Mouse (Mus musculus) hindbrain, postnatal 0 days (tissue): ENCODE data around the gene Gm10320. TPM values are rescaled to one million over a fixed set of nuclear protein-coding genes. Genes with fewer than 3 reads are reported as not detected.
A peak's percentile ranks its signal among the peaks of the same experiment; 100 is the strongest.

Experiments used
- ATAC-seq: fragments of 200-750 bp; cut with Nextera tagmentation; 2 replicates; pipeline ENCODE4 v1.8.0; 2017; ENCODE audit warnings: mild to moderate bottlenecking, moderate TSS enrichment, moderate library complexity
- DNase-seq: peaks from one replicate; pipeline ENCODE4 v3.0.0-alpha.2; 2015; ENCODE audit warnings: low spot score
- H3K27ac ChIP-seq: fragments of 300-500 bp; sonication (generic); 2 replicates; pipeline ENCODE4 v1.5.1; 2014; ENCODE audit warnings: mild to moderate bottlenecking
- H3K27me3 ChIP-seq: fragments of 300-500 bp; sonication (generic); 2 replicates; pipeline ENCODE4 v1.6.1; 2014; ENCODE audit warnings: low read length, mixed read lengths; ENCODE audit not compliant: insufficient read depth
- H3K36me3 ChIP-seq: fragments of 300-500 bp; sonication (generic); 2 replicates; pipeline ENCODE4 v1.6.1; 2014; ENCODE audit warnings: low read length, mixed read lengths; ENCODE audit not compliant: insufficient read depth
- H3K4me1 ChIP-seq: fragments of 300-500 bp; sonication (generic); 2 replicates; pipeline ENCODE4 v1.6.1; 2014; ENCODE audit warnings: antibody characterized with exemption, low read length, mixed read lengths; ENCODE audit not compliant: insufficient read depth
- H3K4me2 ChIP-seq: fragments of 300-500 bp; sonication (generic); 2 replicates; pipeline ENCODE4 v1.6.1; 2014; ENCODE audit warnings: low read depth, mild to moderate bottlenecking, low read length, moderate library complexity, mixed read lengths
- H3K4me3 ChIP-seq: fragments of 300-500 bp; sonication (generic); 2 replicates; pipeline ENCODE4 v1.5.1; 2014; ENCODE audit warnings: low read length
- H3K9ac ChIP-seq: fragments of 300-500 bp; sonication (generic); replicated peaks from 2 replicates; pipeline ENCODE4 v1.6.1; 2014; ENCODE audit warnings: mild to moderate bottlenecking, low read length, moderate library complexity, mixed read lengths
- H3K9me3 ChIP-seq: fragments of 300-500 bp; sonication (generic); 2 replicates; pipeline ENCODE4 v1.6.1; 2016; ENCODE audit warnings: low read length, mixed read lengths
- CTCF ChIP-seq: IDR thresholded peaks from 2 replicates; pipeline ENCODE4 v1.5.1; 2016; ENCODE audit warnings: antibody characterized with exemption, control low read depth, low read depth
- WGBS: fragments of 180-500 bp; shearing (Covaris S2); extraction: QIAGEN DNeasy Blood & Tissue Kit; methylation state at CpG from one replicate; pipeline ENCODE4 v1.1.7; 2014; 5-methylcytosine and 5-hydroxymethylcytosine counted together
- polyA plus RNA-seq: library from polyadenylated mRNA; unstranded; fragments of >200 nt; fragmentation: Nextera tagmentation; extraction: Ambion mirVana; gene quantifications from 2 replicates; pipeline ENCODE4 v1.2.1, GENCODE M21; 2015
- total RNA-seq: library from RNA; depleted of rRNA; stranded (reverse); fragments of >200 nt; gene quantifications from 2 replicates; pipeline ENCODE4 v1.2.3, GENCODE M21; 2014

The Gm10320 gene
- total and polyA plus RNA-seq, 2 experiments from 2014 or later, result 0.52 to 0.74 TPM

GRCm38 (mm10) chr13:98500471-98501125 lies 8.8 kb upstream of the Gm10320 start:
- WGBS, result 26% methylated on average over 13 of the region's 13 CpGs
- no peak for TF ChIP-seq CTCF
- no peak overlapping the region for H3K9ac ChIP-seq
- no peak overlapping the region for H3K4me2 ChIP-seq
- no peak for ATAC-seq
- no peak overlapping the region for H3K4me3 ChIP-seq
- no peak for DNase-seq
- H3K36me3 ChIP-seq, result no peaks in the 10 kb centered on the region
- no peaks in the 10 kb centered on the region for H3K4me1 ChIP-seq
- peaks cover 41% of the 10 kb centered on the region for H3K27me3 ChIP-seq
- H3K9me3 ChIP-seq, result no peaks in the 10 kb centered on the region
- no peak overlapping the region for H3K27ac ChIP-seq

GRCm38 (mm10) chr13:98498561-98498960 lies 6.8 kb upstream of the Gm10320 start:
- DNase-seq (no peak), ATAC-seq (no peak)
- Histone ChIP-seq H3K4me1 (no peaks in the 10 kb centered on the region), H3K4me3 (no peak overlapping the region), H3K27ac (no peak overlapping the region), H3K9ac (no peak overlapping the region), H3K9me3 (no peaks in the 10 kb centered on the region), H3K27me3 (peaks cover 33% of the 10 kb centered on the region), H3K36me3 (no peaks in the 10 kb centered on the region), H3K4me2 (no peak overlapping the region)
- TF ChIP-seq CTCF, result no peak
- 57% methylated on average over 5 of the region's 5 CpGs for WGBS

GRCm38 (mm10) chr13:98498080-98498479 lies 6.3 kb upstream of the Gm10320 start:
- Histone ChIP-seq H3K4me2 (no peak overlapping the region), H3K4me1 (no peaks in the 10 kb centered on the region), H3K27me3 (peaks cover 33% of the 10 kb centered on the region), H3K36me3 (no peaks in the 10 kb centered on the region), H3K9me3 (no peaks in the 10 kb centered on the region), H3K9ac (no peak overlapping the region), H3K27ac (no peak overlapping the region), H3K4me3 (no peak overlapping the region)
- DNase-seq, result no peak
- TF ChIP-seq CTCF, result no peak
- no peak for ATAC-seq
- 66% methylated on average over 11 of the region's 11 CpGs for WGBS

GRCm38 (mm10) chr13:98496917-98497870 lies 5.4 kb upstream of the Gm10320 start:
- no peaks in the 10 kb centered on the region for H3K9me3 ChIP-seq
- DNase-seq, result peak; percentile 78
- 11% methylated on average over 16 of the region's 16 CpGs for WGBS
- peak; percentile 87 for ATAC-seq
- H3K27ac ChIP-seq, result no peak overlapping the region
- H3K9ac ChIP-seq, result no peak overlapping the region
- H3K4me3 ChIP-seq, result no peak overlapping the region
- H3K27me3 ChIP-seq, result peaks cover 28% of the 10 kb centered on the region
- peak; percentile 63 for TF ChIP-seq CTCF
- peak overlapping the region; percentile 37; the same call in 1 of the 2 replicates for H3K4me2 ChIP-seq
- H3K4me1 ChIP-seq, result no peaks in the 10 kb centered on the region
- no peaks in the 10 kb centered on the region for H3K36me3 ChIP-seq

GRCm38 (mm10) chr13:98494492-98495064 lies 2.8 kb upstream of the Gm10320 start:
- ATAC-seq (no peak), DNase-seq (no peak)
- no peak for TF ChIP-seq CTCF
- Histone ChIP-seq H3K4me1 (no peaks in the 10 kb centered on the region), H3K27me3 (peaks cover 11% of the 10 kb centered on the region), H3K27ac (no peak overlapping the region), H3K9me3 (no peaks in the 10 kb centered on the region), H3K36me3 (no peaks in the 10 kb centered on the region), H3K4me2 (no peak overlapping the region), H3K4me3 (no peak overlapping the region), H3K9ac (no peak overlapping the region)
- WGBS, result 74% methylated on average over 7 of the region's 8 CpGs

- WGBS, result 61% methylated on average over 9 of the region's 9 CpGs
- ATAC-seq (no peak), DNase-seq (no peak)
- Histone ChIP-seq H3K4me3 (no peak overlapping the region), H3K27ac (no peak overlapping the region), H3K9me3 (no peaks in the 10 kb centered on the region), H3K27me3 (no peaks in the 10 kb centered on the region), H3K4me2 (no peak overlapping the region), H3K36me3 (no peaks in the 10 kb centered on the region), H3K4me1 (no peaks in the 10 kb centered on the region), H3K9ac (no peak overlapping the region)
- no peak for TF ChIP-seq CTCF
Measured at GRCm38 (mm10) chr13:98492569-98493255, 911 bp upstream of the Gm10320 start.
